Mouse (Mus musculus): Measurements from ENCODE around the gene Prn. TPM values are rescaled to one million over a fixed set of nuclear protein-coding genes. Genes with fewer than 3 reads are reported as not detected.

The Prn gene
- polyA plus RNA-seq, 1 experiment from 2014 or later: not detected

- ATAC-seq: no peak
- Histone ChIP-seq H3K27ac (no peak overlapping the region), H3K36me3 (peaks cover 87% of the 10 kb centered on the region), H3K4me1 (replicated peaks) (no peaks in the 10 kb centered on the region), H3K4me2 (replicated peaks) (no peak overlapping the region), H3K27me3 (no peaks in the 10 kb centered on the region), H3K9ac (replicated peaks) (no peak overlapping the region), H3K9me3 (no peaks in the 10 kb centered on the region), H3K4me3 (replicated peaks) (no peak overlapping the region)
- 85% methylated on average over 9 of the region's 9 CpGs for WGBS
These were observed 94.9 kb downstream of the Prn start for GRCm38 (mm10) chr2:132004495-132005136.

- H3K36me3 ChIP-seq: peaks cover 87% of the 10 kb centered on the region
- no peak overlapping the region for H3K9ac ChIP-seq (replicated peaks)
- 89% methylated on average over 4 of the region's 4 CpGs for WGBS
- no peak overlapping the region for H3K4me3 ChIP-seq (replicated peaks)
- no peak overlapping the region for H3K4me2 ChIP-seq (replicated peaks)
- H3K27ac ChIP-seq: no peak overlapping the region
- ATAC-seq: no peak
- H3K9me3 ChIP-seq: no peaks in the 10 kb centered on the region
- H3K4me1 ChIP-seq (replicated peaks): no peaks in the 10 kb centered on the region
- no peaks in the 10 kb centered on the region for H3K27me3 ChIP-seq
These were observed 95.7 kb downstream of the Prn start for GRCm38 (mm10) chr2:132005445-132005844.

Other genes with a start within 250 kb of the Prn start
- gene Erv3, start 50.2 kb upstream of the Prn start, polyA plus RNA-seq (2015; fragmentation: Nextera tagmentation; extraction: Ambion mirVana): not detected in 2 replicates
- 109 and 114 TPM in 2 replicates for gene Prnp, start within 50 bp of the Prn start, polyA plus RNA-seq (2015; fragmentation: Nextera tagmentation; extraction: Ambion mirVana)
- gene Prnd, start 40.9 kb downstream of the Prn start, polyA plus RNA-seq (2015; fragmentation: Nextera tagmentation; extraction: Ambion mirVana): 8.7 and 9.2 TPM in 2 replicates
- gene Rassf2, start 120.3 kb downstream of the Prn start, polyA plus RNA-seq (2015; fragmentation: Nextera tagmentation; extraction: Ambion mirVana): 28.0 and 29.6 TPM in 2 replicates
- 19.8 and 22.7 TPM in 2 replicates for gene Slc23a2, start 235.2 kb downstream of the Prn start, polyA plus RNA-seq (2015; fragmentation: Nextera tagmentation; extraction: Ambion mirVana)

Measured in midbrain, embryonic 13.5 days (tissue).